Mouse (Mus musculus) adrenal gland, adult (tissue): ENCODE measurements at regions not wholly inside any gene's neighbourhood (a gene's known extent, or its start where the extent isn't known, plus 50 kb on each side); places are given as distances from the start of the nearest gene placed in this dataset.
A peak's percentile ranks its signal among the peaks of the same experiment; 100 is the strongest.
"Not testable (repeated sequence)": the region's sequence is repeated elsewhere in the genome, so short reads cannot be mapped to it uniquely, and the experiment has no call there.

Experiments
- DNase-seq, 2 experiments: peaks; one replicate each; pipeline ENCODE4 v3.0.0; 2022 to 2023; ENCODE audit warnings: low spot score in 1 of 2; ENCODE audit not compliant: inconsistent age in 2 of 2

DNA sequence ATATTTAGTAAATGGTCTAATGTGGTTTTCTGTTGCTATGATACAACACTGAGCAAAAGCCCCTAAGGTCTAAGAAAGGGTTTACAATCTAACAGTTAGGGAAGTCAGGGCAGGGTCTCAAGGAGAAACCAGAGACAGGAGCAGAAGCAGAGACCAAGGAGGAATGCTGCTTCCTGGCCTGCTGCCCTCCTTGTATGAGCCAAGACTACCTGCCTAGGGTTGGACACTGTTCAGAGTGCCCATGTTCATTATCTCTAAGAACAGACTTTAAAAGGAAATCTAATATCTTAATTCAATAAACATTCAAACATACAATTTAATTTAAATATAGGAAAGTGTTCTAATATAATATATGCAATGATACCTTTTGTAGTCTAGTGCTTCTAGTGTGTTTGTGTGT is 63.0 kb upstream of the Tmem106b start:
- no peak for DNase-seq

DNA sequence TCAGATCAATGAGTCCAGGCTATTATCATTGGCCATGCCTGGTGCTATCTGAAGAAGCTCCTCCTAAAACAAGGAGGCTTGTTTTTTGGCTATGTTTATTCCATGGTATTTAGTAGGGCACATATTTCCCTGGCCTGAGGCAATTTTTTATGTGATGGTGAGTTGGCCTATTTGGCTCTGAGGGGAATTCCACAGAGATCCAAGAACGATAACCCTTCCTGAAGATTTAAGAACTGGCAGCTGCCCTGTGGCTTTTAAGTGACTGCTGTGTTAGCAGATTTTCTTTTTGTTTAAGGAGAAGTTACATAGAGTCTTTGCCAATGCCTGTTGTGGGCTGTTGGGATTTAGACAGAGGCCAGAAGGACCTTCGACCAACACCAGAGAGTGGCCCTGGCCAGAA is 74.9 kb upstream of the Tmem106b start:
- DNase-seq, result no peak

DNA sequence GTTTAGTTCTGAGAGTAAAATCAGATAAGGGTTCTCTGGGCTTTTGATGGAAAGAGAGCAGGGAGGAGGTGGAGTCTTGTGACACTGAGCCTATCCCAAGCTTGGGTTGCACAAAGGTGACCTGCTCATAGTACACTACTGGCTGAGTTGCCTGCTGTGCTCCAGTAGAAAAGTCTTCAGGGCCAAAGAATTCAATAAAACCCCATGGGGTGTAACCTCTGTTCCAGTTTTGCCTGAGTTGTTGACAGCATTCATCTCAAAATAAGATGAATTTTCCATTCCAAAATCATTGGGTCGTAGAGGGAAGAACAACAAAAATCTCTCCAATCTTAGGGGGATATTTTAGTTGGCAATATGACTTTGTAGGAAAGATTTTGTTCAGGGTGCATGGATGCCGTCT is 75.8 kb upstream of the Tmem106b start:
- DNase-seq, result no peak

DNA sequence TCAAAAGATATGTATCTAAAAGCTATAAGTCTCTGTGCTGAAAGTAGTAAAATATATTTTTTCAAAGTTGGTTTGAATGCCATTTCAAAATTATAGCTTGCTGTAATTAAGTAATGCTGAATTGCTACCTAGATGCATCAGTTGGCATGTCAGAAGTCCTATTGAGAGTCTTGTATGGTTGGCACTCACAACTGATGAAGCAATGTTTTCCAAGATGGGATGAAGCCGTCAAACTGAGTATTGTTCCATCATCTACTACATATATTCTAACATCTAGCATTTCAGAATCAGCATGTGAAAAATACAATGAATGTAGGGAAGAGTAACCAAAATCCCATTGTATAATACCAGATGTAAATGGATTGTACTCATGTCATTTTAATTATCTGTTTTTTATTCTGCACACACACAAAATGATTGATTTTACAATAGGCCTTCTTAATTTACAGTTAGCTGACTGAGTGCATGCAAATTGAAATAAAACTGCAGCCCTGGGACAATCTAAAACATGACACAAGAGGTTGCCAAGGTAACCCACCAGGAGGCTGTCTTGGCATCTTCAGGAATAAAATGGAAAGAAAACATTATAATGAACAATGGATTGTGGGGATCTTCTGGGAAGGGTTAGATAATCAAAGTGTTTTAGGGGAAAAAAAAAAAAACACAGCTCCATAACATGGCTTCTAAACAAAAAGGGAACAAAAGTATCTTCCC is 92.2 kb upstream of the Tmem106b start:
- no peak for DNase-seq

DNA sequence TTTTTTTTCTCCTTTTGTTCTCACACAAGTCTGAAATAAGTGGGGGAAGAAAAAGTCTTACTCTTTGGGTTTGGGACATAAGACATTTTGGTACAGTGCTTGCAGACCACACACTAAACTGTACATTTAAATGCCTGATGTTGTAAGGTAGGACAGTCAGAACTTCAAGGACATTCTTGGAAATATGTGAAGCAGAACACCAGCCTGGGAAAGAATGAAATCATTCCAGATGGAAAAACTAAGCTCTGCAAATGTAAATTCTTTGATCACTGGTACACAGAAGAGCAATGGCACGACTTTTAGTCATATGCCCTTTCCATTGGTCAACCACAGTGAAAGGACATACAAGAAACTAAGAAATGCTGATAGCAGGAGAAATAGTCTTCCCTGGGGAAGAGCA is 98.0 kb upstream of the Tmem106b start:
- no peak for DNase-seq

DNA sequence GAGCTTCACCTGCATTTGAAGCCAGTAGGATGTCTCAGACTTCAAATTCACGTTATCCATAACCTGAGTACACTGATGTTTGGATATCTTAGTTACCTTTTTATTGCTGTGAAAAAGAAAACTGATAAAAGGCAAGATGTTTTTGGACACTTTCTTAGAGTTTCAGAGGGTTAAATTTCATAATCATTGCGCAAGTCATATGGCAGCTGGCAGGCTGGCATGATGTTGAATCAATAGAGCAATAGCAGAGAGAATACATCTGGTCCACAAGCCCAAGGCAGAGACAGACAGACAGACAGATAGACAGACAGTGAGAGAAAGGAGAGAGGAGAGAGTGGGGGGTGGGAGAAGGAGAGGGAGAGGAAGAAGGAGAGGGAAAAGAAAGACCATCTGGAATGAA is 102.3 kb upstream of the Tmem106b start:
- no peak for DNase-seq

DNA sequence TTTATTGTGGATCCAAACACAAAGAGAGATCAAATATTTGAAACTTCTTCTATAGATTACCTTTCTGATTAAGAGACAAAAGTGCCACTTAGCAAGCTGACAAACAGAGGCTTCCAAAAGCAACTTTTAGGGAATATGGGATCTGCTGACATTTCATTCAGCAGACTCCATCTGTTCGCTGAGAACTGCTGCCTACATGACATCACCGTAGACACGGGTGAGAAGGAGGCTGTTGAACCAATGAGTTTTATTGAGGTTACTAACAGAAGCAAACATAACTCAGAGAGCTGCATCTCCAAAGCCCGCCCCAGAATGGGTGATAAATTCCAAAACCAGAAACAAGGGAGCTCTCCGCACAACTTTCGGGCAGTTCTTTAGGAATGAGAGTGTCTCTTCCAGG is 111.8 kb upstream of the Tmem106b start:
- no peak for DNase-seq

DNA sequence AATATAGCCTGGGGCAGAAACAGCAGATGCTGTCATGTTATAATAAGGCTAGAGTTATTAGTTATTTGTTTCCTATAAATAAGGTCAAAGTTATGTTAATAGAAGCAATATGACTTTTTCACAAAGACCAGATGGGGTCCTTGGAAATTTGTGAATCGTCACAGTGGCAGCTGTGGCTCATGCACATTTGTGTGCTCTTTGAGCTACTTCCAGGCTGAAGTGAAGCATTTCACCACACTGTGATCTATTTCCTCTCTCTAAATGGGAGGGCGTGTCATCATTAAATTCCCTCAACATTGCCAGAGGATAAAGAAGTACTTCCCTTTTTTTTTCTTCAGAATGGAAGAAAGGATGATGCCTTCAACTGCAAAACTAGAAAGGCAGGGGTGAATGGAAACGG is 157.9 kb upstream of the Tmem106b start:
- DNase-seq, result no peak

DNA sequence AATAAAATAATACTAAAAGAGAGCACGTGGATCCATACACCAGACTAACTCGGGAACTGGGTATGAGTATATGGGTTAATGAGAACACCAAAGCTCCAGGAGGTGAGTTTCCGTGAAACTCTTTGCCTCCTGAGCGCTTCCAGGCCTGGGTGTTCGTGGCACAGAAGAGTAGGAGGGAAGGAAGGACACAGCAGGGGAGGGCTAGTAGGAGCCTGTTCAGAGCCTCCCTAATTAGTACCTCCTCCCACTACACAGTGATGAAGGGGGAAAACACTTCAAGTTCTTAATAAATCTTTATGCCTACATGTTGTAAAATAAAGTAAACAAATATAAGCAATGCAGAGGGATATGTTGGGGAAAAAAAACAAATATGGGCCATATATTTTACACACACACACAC is 143.7 kb upstream of the Thsd7a start:
- DNase-seq, result no peak

DNA sequence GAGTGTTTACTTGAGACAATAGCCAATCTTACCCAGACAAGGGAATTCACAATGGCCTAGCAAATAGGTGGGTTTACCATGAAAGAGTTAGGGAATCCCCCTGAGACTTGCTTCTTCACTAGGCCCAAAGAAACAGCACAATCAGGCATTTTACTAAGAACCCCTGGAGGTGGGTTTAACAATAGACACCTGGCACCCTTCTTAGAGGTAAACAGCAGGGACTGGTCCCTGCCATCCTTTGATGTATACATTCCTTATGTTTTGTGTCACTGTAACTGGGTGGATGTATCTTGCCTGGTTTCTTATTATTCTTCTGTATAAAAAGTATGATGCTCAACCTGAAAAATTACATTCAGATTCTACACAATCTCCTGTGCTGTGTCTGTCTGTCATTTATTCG is 127.7 kb upstream of the Thsd7a start:
- DNase-seq, result not testable (repeated sequence)

DNA sequence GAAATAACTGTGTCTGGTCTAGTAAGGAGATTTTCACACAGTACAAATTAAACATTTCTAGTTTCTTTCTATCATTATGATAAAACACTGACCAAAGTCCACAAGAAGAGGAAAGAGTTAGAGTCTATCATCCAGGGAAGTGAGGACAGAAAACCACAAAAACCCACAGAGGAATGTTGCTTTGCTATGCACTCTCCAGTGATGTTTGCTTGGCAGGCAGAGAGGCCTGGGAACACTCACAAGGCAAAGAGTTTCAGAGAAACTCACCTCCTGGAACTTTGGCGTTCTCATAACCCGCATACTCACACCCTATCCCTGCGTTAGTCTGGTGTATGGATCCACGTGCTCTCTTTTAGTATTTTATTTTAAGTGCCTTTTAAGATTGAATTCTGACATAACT is 127.2 kb upstream of the Thsd7a start:
- no peak for DNase-seq

DNA sequence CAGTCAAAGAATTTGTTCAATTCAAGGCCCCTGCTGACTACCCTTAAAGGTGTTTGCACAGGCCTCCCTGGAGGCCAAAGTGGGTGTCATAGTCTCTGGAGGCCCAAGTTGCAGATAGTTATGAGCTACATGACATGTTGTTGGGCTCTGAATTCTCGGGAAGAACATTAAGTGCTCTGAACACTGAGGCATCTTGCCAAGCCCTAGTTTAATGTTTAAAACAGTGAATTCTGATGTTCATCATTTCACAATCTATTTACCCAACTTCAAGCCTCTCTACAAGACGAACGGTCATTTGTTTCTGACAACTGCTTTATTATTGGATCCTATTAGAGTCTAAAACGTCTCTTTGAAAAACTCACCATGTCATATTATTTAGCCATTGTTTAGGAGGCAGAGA is 119.0 kb upstream of the Thsd7a start:
- no peak for DNase-seq

DNA sequence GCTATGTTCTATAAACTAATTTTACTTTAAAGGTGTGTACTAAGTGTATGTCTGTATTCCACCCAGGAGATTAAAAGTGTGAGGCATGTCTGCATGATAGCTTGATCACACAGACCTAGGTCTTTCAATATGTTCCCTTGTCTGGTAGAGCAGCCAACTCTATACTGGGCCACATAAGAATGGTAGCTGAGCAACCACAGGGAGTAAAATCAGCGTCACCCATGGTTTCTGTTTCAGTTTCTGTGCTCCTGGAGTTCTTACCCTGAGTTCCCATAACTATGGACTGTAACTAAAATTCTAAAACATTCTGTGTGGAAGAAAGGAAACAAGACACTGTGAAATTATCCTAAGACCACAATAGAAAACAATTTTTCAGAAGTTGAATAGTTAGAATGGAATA is 102.8 kb upstream of the Thsd7a start:
- no peak for DNase-seq

DNA sequence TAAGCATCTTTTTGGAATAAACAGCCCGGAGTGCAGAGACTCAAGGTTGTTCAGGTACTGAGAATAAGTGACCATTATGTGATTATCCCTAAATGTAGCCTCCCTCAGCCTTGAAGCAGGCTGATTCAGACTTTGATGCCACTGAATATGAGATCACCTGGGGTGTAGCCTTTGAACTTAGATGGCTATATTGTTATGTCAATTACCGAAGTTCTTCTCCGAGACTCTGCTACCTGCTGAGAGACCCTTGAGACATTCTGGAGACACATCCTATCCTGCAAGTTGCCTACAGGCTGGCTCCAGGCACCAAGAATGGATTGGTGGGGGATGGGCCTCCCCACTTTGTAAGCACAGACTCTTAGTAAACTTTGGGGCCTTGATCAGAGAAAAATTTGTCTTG is 85.9 kb upstream of the Thsd7a start:
- not testable (repeated sequence) for DNase-seq

DNA sequence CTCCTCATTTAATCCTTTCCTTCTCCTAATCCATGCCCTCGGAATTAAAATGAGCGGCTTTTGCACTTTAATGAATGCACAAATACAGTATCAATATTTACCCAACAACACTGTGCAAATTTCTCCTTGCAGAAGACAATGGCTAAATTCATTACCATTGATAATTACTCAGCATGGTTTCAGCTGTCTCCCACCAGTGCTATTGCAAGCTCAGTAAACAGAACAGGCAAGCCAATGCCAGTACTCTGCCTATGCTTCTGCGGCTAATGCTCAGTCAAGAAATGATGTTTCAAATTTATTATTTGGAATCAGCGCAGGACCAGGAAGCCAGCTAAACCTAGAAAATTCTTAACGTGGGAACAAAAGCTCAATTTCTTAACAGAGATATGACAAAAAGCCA is 84.1 kb upstream of the Thsd7a start:
- DNase-seq, result no peak

DNA sequence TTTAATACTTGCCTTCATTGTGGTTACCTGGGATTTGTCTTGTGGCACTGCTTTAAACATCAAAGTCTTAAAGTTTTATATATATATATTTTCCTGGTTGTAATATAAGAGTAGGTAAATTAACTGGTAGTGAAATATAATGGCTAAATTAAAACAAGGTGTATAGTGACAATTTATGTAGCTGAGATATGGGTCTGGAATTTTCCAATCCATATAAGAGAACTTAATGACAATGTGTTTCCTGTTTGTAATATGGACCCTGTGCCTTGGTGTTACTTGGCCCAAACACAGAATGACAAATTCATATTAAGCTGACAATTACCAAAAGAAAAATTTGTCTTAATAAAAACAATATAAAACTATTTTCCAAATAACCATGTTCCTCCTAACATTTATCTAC is 82.7 kb upstream of the Thsd7a start:
- no peak for DNase-seq

DNA sequence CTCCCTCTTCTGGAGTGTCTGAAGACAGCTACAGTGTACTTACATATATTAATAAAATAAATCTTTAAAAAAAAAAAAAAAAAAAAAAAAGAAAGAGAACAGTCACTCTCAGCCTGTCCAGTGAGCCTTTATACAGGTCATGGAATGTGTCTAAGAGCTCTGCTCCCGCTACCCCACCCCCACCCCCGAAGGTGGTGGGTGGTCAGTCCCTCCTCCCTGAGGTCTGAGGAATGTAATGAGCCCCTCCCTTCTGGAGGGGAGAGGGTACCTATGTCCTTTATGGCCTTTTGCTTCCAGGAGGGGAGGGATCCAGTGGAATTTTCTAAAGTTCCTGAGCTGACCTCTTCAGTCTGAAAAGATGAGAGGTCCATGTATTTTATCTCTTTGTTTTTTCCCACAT is 82.3 kb upstream of the Thsd7a start:
- no peak for DNase-seq

DNA sequence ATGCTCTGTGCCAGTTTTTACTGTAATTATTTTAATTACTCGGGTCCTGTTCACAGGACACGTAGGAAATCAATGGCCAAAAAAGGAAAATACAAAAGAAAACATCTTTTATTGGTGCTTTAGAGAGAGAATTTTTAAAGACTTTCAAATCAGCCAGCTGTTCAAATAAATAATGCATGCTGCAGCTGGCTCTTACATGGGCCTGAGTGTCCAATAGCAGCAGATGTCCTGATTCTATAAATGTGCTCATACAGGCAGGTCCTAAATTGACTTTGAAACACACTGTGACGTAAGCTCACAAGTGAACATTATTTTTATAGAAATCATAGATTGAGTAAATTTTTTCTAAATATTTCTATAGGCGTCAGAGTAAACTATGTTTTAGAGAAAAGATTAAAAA is 78.5 kb upstream of the Thsd7a start:
- DNase-seq, result no peak

DNA sequence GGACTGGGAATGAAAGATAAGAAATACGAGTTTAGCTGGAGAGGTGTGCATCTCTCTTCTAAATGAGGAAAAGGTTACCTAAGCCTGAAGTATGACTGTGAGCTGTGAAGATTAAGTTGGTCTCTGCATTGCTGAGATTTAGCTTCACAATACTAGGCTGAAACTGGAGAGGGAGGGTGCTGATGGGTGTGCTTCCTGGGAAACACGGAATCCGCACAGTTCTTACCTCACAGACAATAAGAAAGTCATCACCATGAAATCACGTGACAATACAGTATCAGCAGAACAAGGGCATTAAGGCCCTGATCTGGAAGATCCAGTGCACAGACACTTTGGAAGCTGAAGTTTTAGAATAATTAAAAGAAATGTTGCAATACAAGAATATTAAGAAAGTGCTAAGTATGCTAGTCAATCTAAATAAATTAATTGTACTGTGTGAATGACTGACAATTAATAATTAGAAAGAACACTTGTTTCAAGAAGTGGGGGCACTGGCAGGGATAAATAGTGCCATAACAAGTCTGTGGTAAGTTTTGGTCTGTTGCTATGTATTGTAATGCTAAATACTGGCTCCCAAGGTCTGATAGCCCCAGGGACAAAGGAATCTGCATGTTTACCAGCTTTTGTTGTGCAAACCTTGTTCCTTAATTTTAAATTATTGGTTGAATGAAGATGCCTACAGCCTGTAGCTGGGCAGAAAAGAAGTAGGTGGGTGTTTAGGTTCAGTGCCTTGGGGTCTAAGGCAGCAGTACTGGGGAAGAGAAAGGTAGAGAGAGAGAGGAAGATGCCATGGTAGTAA is 66.0 kb upstream of the Thsd7a start:
- DNase-seq, result no peak

DNA sequence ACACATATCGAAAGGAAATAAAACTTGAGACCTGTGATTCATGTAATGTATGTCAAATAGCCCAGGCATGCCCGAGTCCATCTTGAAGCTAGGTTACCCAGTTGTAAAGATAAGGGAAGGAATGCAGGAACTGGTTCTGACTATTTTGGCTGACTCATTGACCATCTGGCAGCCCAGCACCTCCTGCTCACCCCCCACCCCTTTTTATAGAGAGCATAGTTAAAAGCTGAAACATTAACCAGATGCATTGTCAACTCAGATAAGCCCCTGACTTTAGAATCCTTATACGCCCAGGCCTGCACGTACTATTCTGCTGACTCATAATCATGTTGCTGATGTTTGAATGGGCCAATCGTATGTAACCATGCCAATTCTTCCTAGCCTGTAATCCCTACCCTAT is 64.6 kb upstream of the Thsd7a start:
- peak in 1 of 2 experiments; percentile 18 for DNase-seq

DNA sequence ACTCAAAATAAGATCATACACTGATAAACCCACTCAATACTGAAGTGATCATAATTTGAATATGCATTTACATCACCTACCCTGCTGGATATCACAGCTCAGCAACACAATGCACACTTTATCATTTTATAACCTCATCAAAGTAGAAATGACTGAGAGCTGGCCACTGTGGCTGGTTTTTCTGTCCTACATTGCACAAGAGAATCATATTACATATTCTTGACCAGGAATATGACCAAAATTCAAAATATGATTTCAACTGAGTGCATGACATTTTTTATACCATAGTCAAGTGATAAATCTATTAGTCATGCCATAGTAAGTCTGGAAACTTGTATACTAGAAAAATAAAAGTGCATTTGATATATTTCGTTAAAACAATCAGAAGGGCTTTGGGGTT is 63.3 kb upstream of the Thsd7a start:
- no peak for DNase-seq

DNA sequence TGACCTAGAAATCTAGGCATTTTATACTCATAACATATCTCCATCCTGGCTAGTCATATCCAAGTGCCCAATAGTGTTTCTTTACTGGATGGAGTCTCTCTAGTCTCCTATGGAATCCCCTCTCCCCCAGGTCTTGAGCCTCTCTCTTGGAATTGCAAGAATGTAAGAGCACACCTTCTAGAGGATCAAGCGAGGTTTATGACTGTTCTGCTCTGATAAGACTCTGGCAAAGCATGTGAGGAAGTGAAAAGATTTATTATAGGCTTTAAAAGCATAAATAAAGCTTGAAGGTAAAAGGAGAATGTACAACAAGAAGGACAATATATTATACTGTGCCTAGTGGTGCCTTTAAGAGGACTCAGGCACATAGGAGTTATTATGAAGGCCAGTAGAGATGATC is 62.8 kb upstream of the Thsd7a start:
- no peak for DNase-seq

DNA sequence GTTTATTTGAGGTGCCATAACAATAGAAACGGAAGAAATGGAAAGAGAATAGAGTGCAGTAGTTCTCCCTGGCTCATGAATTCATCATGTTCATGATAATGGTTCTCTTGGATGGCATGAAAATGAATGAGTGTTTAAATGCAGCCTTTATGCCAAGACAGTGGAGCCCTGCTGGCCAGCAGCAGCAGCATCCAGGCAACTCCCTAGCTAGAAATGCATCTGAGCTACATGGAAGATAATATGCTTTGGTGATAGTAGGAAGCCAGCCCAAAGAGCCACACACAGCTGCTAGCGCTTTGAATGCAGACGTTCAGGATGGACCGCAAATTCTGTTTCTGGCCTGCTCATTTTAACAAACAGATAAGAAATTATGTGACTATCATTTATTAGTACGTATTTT is 60.4 kb upstream of the Thsd7a start:
- no peak for DNase-seq
